Mouse (Mus musculus) ES-E14 (cell line): ENCODE results near the gene Krt2. TPM values are rescaled to one million over a fixed set of nuclear protein-coding genes. Genes with fewer than 3 reads are reported as not detected.

ENCODE experiments used
- DNase-seq: peaks from one replicate; pipeline ENCODE4 v3.0.0-alpha.2; 2013; ENCODE audit warnings: low read depth, low spot score
- H3K27ac ChIP-seq: 2 replicates; pipeline ENCODE4 v1.5.1; 2012; ENCODE audit warnings: low read depth, mild to moderate bottlenecking, low read length, moderate library complexity, mixed read lengths; ENCODE audit not compliant: poor library complexity, insufficient read depth, severe bottlenecking
- H3K36me3 ChIP-seq: 2 replicates; pipeline ENCODE4 v1.6.1; 2012; ENCODE audit warnings: mild to moderate bottlenecking, low read length, moderate library complexity, mixed read lengths; ENCODE audit not compliant: control insufficient read depth, poor library complexity, insufficient read depth, severe bottlenecking
- H3K4me1 ChIP-seq, 2 experiments: fragments of 150-350 bp in 1 of 2; sonication (generic) in 1 of 2; 2 replicates each; pipeline ENCODE4 v1.6.1; 2012; ENCODE audit warnings: low read length in 2 of 2, mild to moderate bottlenecking in 1 of 2, mixed read lengths in 1 of 2; ENCODE audit not compliant: control insufficient read depth in 2 of 2, insufficient read depth in 2 of 2, poor library complexity in 1 of 2
- H3K4me3 ChIP-seq, 2 experiments: fragments of 150-350 bp in 1 of 2; sonication (generic) in 1 of 2; 2 replicates each; pipeline ENCODE4 v1.5.1; 2012; ENCODE audit warnings: low read length in 2 of 2, low read depth in 1 of 2, mild to moderate bottlenecking in 1 of 2, mixed read lengths in 1 of 2; ENCODE audit not compliant: insufficient read depth in 1 of 2, poor library complexity in 1 of 2, severe bottlenecking in 1 of 2
- H3K9ac ChIP-seq: 2 replicates; pipeline ENCODE4 v1.6.1; 2012; ENCODE audit warnings: low read depth, mild to moderate bottlenecking, low read length, mixed read lengths; ENCODE audit not compliant: poor library complexity, insufficient read depth, severe bottlenecking
- H3K9me3 ChIP-seq: fragments of 150-350 bp; sonication (generic); 2 replicates; pipeline ENCODE4 v1.6.1; 2012; ENCODE audit warnings: low read depth, mild to moderate bottlenecking, low read length; ENCODE audit not compliant: control insufficient read depth, insufficient read depth
- CHD2 ChIP-seq: IDR thresholded peaks from 2 replicates; pipeline ENCODE4 v1.6.1; 2014; ENCODE audit warnings: mild to moderate bottlenecking, low read depth, low read length, inconsistent platforms
- HCFC1 ChIP-seq: IDR thresholded peaks from 2 replicates; pipeline ENCODE4 v1.6.1; 2012; ENCODE audit warnings: low read length, inconsistent platforms, borderline replicate concordance; ENCODE audit not compliant: insufficient read depth
- MAFK ChIP-seq: IDR thresholded peaks from 2 replicates; pipeline ENCODE4 v1.6.1; 2014; ENCODE audit warnings: mild to moderate bottlenecking, low read depth, low read length, inconsistent platforms; ENCODE audit not compliant: insufficient read depth
- ZC3H11A ChIP-seq: IDR thresholded peaks from 2 replicates; pipeline ENCODE4 v1.6.1; 2012; ENCODE audit warnings: low read depth, mild to moderate bottlenecking, inconsistent platforms, low read length, borderline replicate concordance
- ZNF384 ChIP-seq: IDR thresholded peaks from 2 replicates; pipeline ENCODE4 v1.6.1; 2012; ENCODE audit warnings: low read depth, low read length, inconsistent platforms
- in situ Hi-C, 2 experiments: fragments of 600-800 bp; cut with MboI; formaldehyde crosslinking; loops; one replicate each; pipeline ENCODE4 v1.15.1; 2025; ENCODE audit warnings: low sequenced_read_pairs in 2 of 2, inconsistent platforms in 1 of 2; ENCODE audit not compliant: unreplicated experiment in 2 of 2
- total RNA-seq: library from RNA; depleted of rRNA; stranded (reverse); fragments of 300-350 nt; gene quantifications from 2 replicates; pipeline ENCODE4 v1.2.3, GENCODE M21; 2012; rRNA removed

Krt2 gene
- total RNA-seq, 1 experiment = not detected

GRCm38 (mm10) chr15:101770226-101770625, 47.7 kb downstream of the Krt2 start:
- no peak overlapping the region for H3K27ac ChIP-seq
- H3K9ac ChIP-seq = no peak overlapping the region
- no peak for DNase-seq
- no peaks in the 10 kb centered on the region for H3K9me3 ChIP-seq
- H3K36me3 ChIP-seq = no peaks in the 10 kb centered on the region
- H3K4me3 ChIP-seq = no peak overlapping the region
- in situ Hi-C loops = loop anchor here (5.0 to 10.0 kb wide), 3 partner anchors 202 to 295 kb away; no protein-coding TSS in a partner anchor
- peaks cover 0 to 7% of the 10 kb centered on the region in 2 experiments; a peak in 1 of 4 replicates for H3K4me1 ChIP-seq
- TF ChIP-seq HCFC1 (no peak), MAFK (no peak), CHD2 (no peak), ZC3H11A (no peak), ZNF384 (no peak)

Other genes with a start within 250 kb of the Krt2 start
- 0.04 TPM in 1 of 2 replicates, not detected in the other for gene Krt75, start 244.3 kb downstream of the Krt2 start, total RNA-seq
- gene Gm5414, start 190.0 kb downstream of the Krt2 start, total RNA-seq = not detected in 2 replicates
- not detected in 2 replicates for gene Gm5478, start 170.8 kb downstream of the Krt2 start, total RNA-seq
- not detected in 2 replicates for gene Krt6b, start 137.9 kb downstream of the Krt2 start, total RNA-seq
- gene Krt6a, start 123.9 kb downstream of the Krt2 start, total RNA-seq = 0.22 TPM in 1 of 2 replicates, not detected in the other
- 0.11 and 0.31 TPM in 2 replicates for gene Krt5, start 105.3 kb downstream of the Krt2 start, total RNA-seq
- gene Krt71, start 75.1 kb downstream of the Krt2 start, total RNA-seq = 0.16 TPM in 1 of 2 replicates, not detected in the other
- gene Krt72, start 31.7 kb downstream of the Krt2 start, total RNA-seq = 0.11 TPM in 1 of 2 replicates, not detected in the other
- gene Krt73, start 15.8 kb downstream of the Krt2 start, total RNA-seq = not detected in 2 replicates
- 0.09 TPM in 1 of 2 replicates, not detected in the other for gene Krt1, start 32.6 kb upstream of the Krt2 start, total RNA-seq
- not detected in 2 replicates for gene Krt77, start 51.5 kb upstream of the Krt2 start, total RNA-seq
- 0.09 TPM in 1 of 2 replicates, not detected in the other for gene Krt76, start 74.8 kb upstream of the Krt2 start, total RNA-seq
- 0.13 TPM in 1 of 2 replicates, not detected in the other for gene Krt4, start 106.6 kb upstream of the Krt2 start, total RNA-seq
- 0.74 and 2.0 TPM in 2 replicates for gene Krt79, start 122.2 kb upstream of the Krt2 start, total RNA-seq
- gene Krt78, start 136.1 kb upstream of the Krt2 start, total RNA-seq = 0.09 TPM in 1 of 2 replicates, not detected in the other
- 346 and 451 TPM in 2 replicates for gene Krt8, start 186.3 kb upstream of the Krt2 start, total RNA-seq
- 266 and 382 TPM in 2 replicates for gene Krt18, start 210.0 kb upstream of the Krt2 start, total RNA-seq